In the genomic region with DNA sequence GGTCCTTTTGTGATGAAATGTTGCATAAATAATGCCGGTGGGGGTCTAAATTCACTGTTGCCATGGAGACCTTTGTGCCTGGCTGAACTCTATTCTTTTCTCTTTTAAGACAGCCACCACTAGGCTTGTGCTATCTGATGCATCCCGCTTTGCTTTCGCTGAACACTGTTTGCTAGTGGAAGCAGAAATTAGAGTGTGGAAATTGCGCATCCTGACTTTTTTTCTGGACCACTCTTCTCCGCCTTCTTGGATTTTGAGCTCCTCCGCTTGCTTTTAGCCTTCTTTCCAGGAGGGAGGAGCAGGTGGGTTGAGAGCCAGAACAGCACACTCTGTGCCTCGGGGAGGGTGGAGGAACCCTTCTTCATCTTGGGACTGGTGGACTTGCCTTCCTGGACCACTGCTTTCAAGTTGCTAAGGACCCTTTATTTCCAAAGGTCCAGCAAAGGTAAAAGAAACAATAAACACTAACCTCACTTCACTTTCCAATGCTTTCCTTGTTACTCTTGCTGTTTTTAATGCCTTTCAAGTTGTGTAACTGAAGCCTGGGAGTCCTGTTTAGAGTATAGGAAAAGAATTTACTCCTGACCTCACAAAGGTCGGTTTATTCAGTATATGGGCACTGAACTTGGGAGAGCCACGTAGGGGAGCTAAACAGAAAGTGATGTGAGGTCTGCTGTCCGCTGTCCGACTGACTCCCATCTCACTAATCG, we compare ENCODE assay signal across 11 mouse cellular contexts.
DNase-seq lines count a peak whose midpoint lies in the region; ATAC-seq and TF ChIP-seq lines count a peak whose summit lies in the region.
"Had no signal": no experiment of that assay in that cellular context is flagged by ENCODE, and none has a peak within 500 bp of the region (broad histone marks: within the 10 kb centered on the region; RNA-seq: fewer than 3 reads in every experiment).

No protein-coding gene starts in this region.

- ATAC-seq in forebrain, embryonic 14.5 days = peak; percentile 92
- ATAC-seq: CD4-positive, CD25-positive, alpha-beta regulatory T cell, adult 4 months had no signal

- WGBS in forebrain, embryonic 14.5 days = 3% methylated on average over 12 of the region's 12 CpGs
- 88% methylated on average over 12 of the region's 12 CpGs for WGBS in thymus, adult 2 months

- TF ChIP-seq CTCF in thymus, adult 2 months (IDR thresholded peaks at IDR 0.05; ENCODE audit: borderline replicate concordance, control insufficient read depth, extremely low read depth, insufficient read depth, low read length, poor library complexity) = no peak

- peak overlapping the region; percentile 57 for H3K9ac ChIP-seq in forebrain, embryonic 14.5 days (ENCODE audit: low read length)

- H3K4me1 ChIP-seq in forebrain, embryonic 14.5 days (ENCODE audit: control insufficient read depth, insufficient read depth, low read length) = peaks cover 17% of the 10 kb centered on the region
- no peaks in the 10 kb centered on the region for H3K4me1 ChIP-seq in thymus, adult 2 months (replicated peaks; ENCODE audit: control insufficient read depth, insufficient read depth, low read length)

- peak overlapping the region; percentile 67; the same call in 1 of the 2 replicates for H3K27ac ChIP-seq in forebrain, embryonic 14.5 days (ENCODE audit: low read depth, low read length)
- no peak overlapping the region for H3K27ac ChIP-seq in thymus, adult 2 months (ENCODE audit: control insufficient read depth, insufficient read depth, low read length)

- peak overlapping the region; percentile 32 for H3K4me3 ChIP-seq in forebrain, embryonic 14.5 days (ENCODE audit: low read depth, low read length)
- H3K4me3 ChIP-seq in thymus, adult 2 months (ENCODE audit: control insufficient read depth, insufficient read depth, low read length) = no peak overlapping the region

- no peak for TF ChIP-seq POLR2A in thymus, adult 2 months (IDR thresholded peaks at IDR 0.05; ENCODE audit: control insufficient read depth, extremely low read depth, insufficient read depth, low read length, poor library complexity)

- DNase-seq in left cerebral cortex, adult 18-20 months (ENCODE audit: low spot score in 2 of 2) = peak; percentile 34 to 36
- DNase-seq in left cerebral cortex, adult 9 months (ENCODE audit: low spot score in 2 of 2) = no peak
- DNase-seq in forebrain, embryonic 14.5 days (ENCODE audit: low spot score) = peak; percentile 89
- DNase-seq in left cerebral cortex, postnatal 4 days = peak; percentile 53
- DNase-seq in retina, postnatal 1 day = peak; percentile 92
- no peak for DNase-seq in thymus, adult 2 months
- no peak for DNase-seq in gastrocnemius, postnatal 25 days
- DNase-seq in spleen, postnatal 36 days (ENCODE audit: low spot score in 2 of 2) = no peak
- DNase-seq: heart, postnatal 10 days; kidney, postnatal 25 days had no signal

- H3K36me3 ChIP-seq in forebrain, embryonic 14.5 days (ENCODE audit: control insufficient read depth, insufficient read depth, low read length) = no peaks in the 10 kb centered on the region
- no peaks in the 10 kb centered on the region for H3K36me3 ChIP-seq in thymus, adult 2 months (ENCODE audit: control insufficient read depth, insufficient read depth, low read length)

- no peaks in the 10 kb centered on the region for H3K27me3 ChIP-seq in forebrain, embryonic 14.5 days (replicated peaks; ENCODE audit: control insufficient read depth, insufficient read depth, low read length)
- H3K27me3 ChIP-seq in thymus, adult 2 months (ENCODE audit: control insufficient read depth, insufficient read depth, low read length) = no peaks in the 10 kb centered on the region

- H3K4me2 ChIP-seq in forebrain, embryonic 14.5 days (ENCODE audit: low read length) = peak overlapping the region; percentile 54

- no peaks in the 10 kb centered on the region for H3K9me3 ChIP-seq in forebrain, embryonic 14.5 days (replicated peaks; ENCODE audit: control insufficient read depth, low read length)

- intact Hi-C loops in left cerebral cortex, postnatal 4 days (cut with DNase I) = no loop called here

Comparison
In these comparisons a context has a peak if more than half of its experiments do, and no peak if none do; other contexts are left out.
1. DNase-seq: peak in left cerebral cortex, adult 18-20 months (2 of 2), forebrain, embryonic 14.5 days (single experiment), left cerebral cortex, postnatal 4 days (single experiment) and retina, postnatal 1 day (single experiment); none in left cerebral cortex, adult 9 months (0 of 2), thymus, adult 2 months (single experiment), gastrocnemius, postnatal 25 days (single experiment) and spleen, postnatal 36 days (0 of 2).